Mouse (Mus musculus): ENCODE measurements around the gene Ubr1.
"Not testable (repeated sequence)": the region's sequence is repeated elsewhere in the genome, so short reads cannot be mapped to it uniquely, and the experiment has no call there.

The Ubr1 gene

GRCm38 (mm10) chr2:120970559-120971080, at the start of gene Ubr1:
Gene Ubr1, minus strand, starts transcription at chr2:120970715.
- in situ Hi-C loops (cut with MseI, MboI): no loop called here

GRCm38 (mm10) chr2:121017151-121017550, 46.6 kb upstream of the Ubr1 start:
- in situ Hi-C loops (cut with MseI, MboI): no loop called here

- in situ Hi-C loops (cut with MseI, MboI): no loop called here
Observed at GRCm38 (mm10) chr2:121016226-121016625, 45.7 kb upstream of the Ubr1 start.

- in situ Hi-C loops (cut with MseI, MboI): no loop called here
Observed at GRCm38 (mm10) chr2:121015507-121015906, 45.0 kb upstream of the Ubr1 start.

- in situ Hi-C loops (cut with MseI, MboI): no loop called here
Observed at GRCm38 (mm10) chr2:121012676-121013075, 42.2 kb upstream of the Ubr1 start.

- in situ Hi-C loops (cut with MseI, MboI): no loop called here
Observed at GRCm38 (mm10) chr2:121009071-121009677, 38.7 kb upstream of the Ubr1 start.

GRCm38 (mm10) chr2:121008664-121009007, 38.1 kb upstream of the Ubr1 start:
- in situ Hi-C loops (cut with MseI, MboI): no loop called here

- in situ Hi-C loops (cut with MseI, MboI): no loop called here
Observed at GRCm38 (mm10) chr2:121007925-121008663, 37.6 kb upstream of the Ubr1 start, which contains the start of gene Ccndbp1. Gene Ccndbp1, plus strand, starts transcription at chr2:121008403.

GRCm38 (mm10) chr2:121006986-121007385, 36.5 kb upstream of the Ubr1 start:
- in situ Hi-C loops (cut with MseI, MboI): no loop called here

- in situ Hi-C loops (cut with MseI, MboI): no loop called here
Observed at GRCm38 (mm10) chr2:121004018-121004811, 33.7 kb upstream of the Ubr1 start.

GRCm38 (mm10) chr2:121003586-121003985, 33.1 kb upstream of the Ubr1 start:
- in situ Hi-C loops (cut with MseI, MboI): no loop called here

- in situ Hi-C loops (cut with MseI, MboI): no loop called here
Observed at GRCm38 (mm10) chr2:120998863-120999262, 28.3 kb upstream of the Ubr1 start.

- in situ Hi-C loops (cut with MseI, MboI): not testable (repeated sequence)
Observed at GRCm38 (mm10) chr2:120996607-120997006, 26.1 kb upstream of the Ubr1 start.

GRCm38 (mm10) chr2:120991196-120991595, 20.7 kb upstream of the Ubr1 start:
- in situ Hi-C loops (cut with MseI, MboI): no loop called here

- in situ Hi-C loops (cut with MseI, MboI): loop anchor here in 1 of 2 experiments (10.0 kb wide), 1 partner anchor 110 kb away; no protein-coding TSS in a partner anchor
Observed at GRCm38 (mm10) chr2:120985241-120985640, 14.7 kb upstream of the Ubr1 start.

- in situ Hi-C loops (cut with MseI, MboI): loop anchor here in 1 of 2 experiments (10.0 kb wide), 1 partner anchor 111 kb away; no protein-coding TSS in a partner anchor
Observed at GRCm38 (mm10) chr2:120983611-120984010, 13.1 kb upstream of the Ubr1 start.

GRCm38 (mm10) chr2:120980861-120981260, 10.3 kb upstream of the Ubr1 start:
- in situ Hi-C loops (cut with MseI, MboI): loop anchor here in 1 of 2 experiments (10.0 kb wide), 1 partner anchor 114 kb away; no protein-coding TSS in a partner anchor

- in situ Hi-C loops (cut with MseI, MboI): loop anchor here in 1 of 2 experiments (10.0 kb wide), 1 partner anchor 115 kb away; no protein-coding TSS in a partner anchor
Observed at GRCm38 (mm10) chr2:120979819-120980218, 9.3 kb upstream of the Ubr1 start.

- in situ Hi-C loops (cut with MseI, MboI): no loop called here
Observed at GRCm38 (mm10) chr2:120978693-120979037, 8.2 kb upstream of the Ubr1 start.

GRCm38 (mm10) chr2:120977926-120978692, 7.6 kb upstream of the Ubr1 start:
- in situ Hi-C loops (cut with MseI, MboI): no loop called here

All from mouse trophoblast stem cell (cell line).